Mouse (Mus musculus) hindbrain, embryonic 16.5 days (tissue): ENCODE data around the gene Gm10188. TPM values are rescaled to one million over a fixed set of nuclear protein-coding genes. Genes with fewer than 3 reads are reported as not detected.

Source experiments
- ATAC-seq: fragments of 200-750 bp; cut with Nextera tagmentation; 2 replicates; pipeline ENCODE4 v1.8.0; 2017; ENCODE audit warnings: moderate TSS enrichment, moderate library complexity
- H3K27ac ChIP-seq: fragments of 300-500 bp; sonication (generic); 2 replicates; pipeline ENCODE4 v1.5.1; 2014; ENCODE audit warnings: low read depth, mild to moderate bottlenecking, control low read depth, low read length, moderate library complexity
- H3K27me3 ChIP-seq: fragments of 300-500 bp; sonication (generic); replicated peaks from 2 replicates; pipeline ENCODE4 v1.6.1; 2014; ENCODE audit warnings: low read length; ENCODE audit not compliant: control insufficient read depth, insufficient read depth
- H3K36me3 ChIP-seq: fragments of 300-500 bp; sonication (generic); 2 replicates; pipeline ENCODE4 v1.6.1; 2014; ENCODE audit warnings: mild to moderate bottlenecking, low read length, moderate library complexity, mixed read lengths; ENCODE audit not compliant: control insufficient read depth, insufficient read depth
- H3K4me1 ChIP-seq: fragments of 300-500 bp; sonication (generic); 2 replicates; pipeline ENCODE4 v1.6.1; 2014; ENCODE audit warnings: low read depth, low read length; ENCODE audit not compliant: control insufficient read depth, insufficient read depth
- H3K4me2 ChIP-seq: fragments of 300-500 bp; sonication (generic); 2 replicates; pipeline ENCODE4 v1.6.1; 2014; ENCODE audit warnings: mild to moderate bottlenecking, low read length, control low read depth, moderate library complexity
- H3K4me3 ChIP-seq: fragments of 300-500 bp; sonication (generic); 2 replicates; pipeline ENCODE4 v1.5.1; 2014; ENCODE audit warnings: mild to moderate bottlenecking, low read length, control low read depth, moderate library complexity
- H3K9ac ChIP-seq: fragments of 300-500 bp; sonication (generic); 2 replicates; pipeline ENCODE4 v1.6.1; 2014; ENCODE audit warnings: low read depth, mild to moderate bottlenecking, control low read depth, low read length, moderate library complexity
- H3K9me3 ChIP-seq: fragments of 300-500 bp; sonication (generic); 2 replicates; pipeline ENCODE4 v1.6.1; 2014; ENCODE audit warnings: mild to moderate bottlenecking, low read length, moderate library complexity; ENCODE audit not compliant: control insufficient read depth
- WGBS: fragments of 180-500 bp; shearing (Covaris S2); extraction: QIAGEN DNeasy Blood & Tissue Kit; methylation state at CpG from one replicate; pipeline ENCODE4 v1.1.7; 2014; 5-methylcytosine and 5-hydroxymethylcytosine counted together
- polyA plus RNA-seq: library from polyadenylated mRNA; unstranded; fragments of >200 nt; fragmentation: Nextera tagmentation; extraction: Ambion mirVana; gene quantifications from 2 replicates; pipeline ENCODE4 v1.2.1, GENCODE M21; 2015

Gene Gm10188
- polyA plus RNA-seq, 1 experiment from 2014 or later: not detected

DNA sequence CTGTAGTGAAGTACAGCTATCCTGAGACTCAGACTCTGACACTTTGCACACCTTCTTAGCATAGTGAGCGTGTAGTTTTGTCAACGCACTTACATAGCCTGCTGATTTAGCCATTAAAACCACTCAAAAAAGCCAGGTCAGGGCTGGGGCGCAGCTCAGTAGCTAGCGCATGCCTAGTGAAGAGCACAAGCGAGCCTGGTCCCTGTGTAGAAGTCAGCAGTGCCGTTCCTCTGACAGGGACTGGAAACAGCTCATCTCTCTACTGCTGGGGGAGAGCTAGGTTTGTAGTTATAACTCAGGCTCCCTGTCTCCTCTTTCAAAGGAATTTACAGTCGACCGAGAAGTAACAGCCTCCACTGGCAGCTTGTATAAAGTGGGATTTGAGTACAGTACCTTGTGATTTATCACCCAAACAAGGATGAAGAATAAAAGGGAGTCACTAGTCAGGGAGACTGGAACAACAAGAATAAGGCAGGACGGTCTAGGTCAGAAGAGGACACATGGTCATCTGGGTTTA is 5.2 kb upstream of the Gm10188 start:
- H3K27me3 ChIP-seq: no peaks in the 10 kb centered on the region
- H3K4me1 ChIP-seq: no peaks in the 10 kb centered on the region
- H3K4me2 ChIP-seq: no peak overlapping the region
- H3K9me3 ChIP-seq: no peaks in the 10 kb centered on the region
- no peak for ATAC-seq
- no peaks in the 10 kb centered on the region for H3K36me3 ChIP-seq
- H3K9ac ChIP-seq: no peak overlapping the region
- no peak overlapping the region for H3K27ac ChIP-seq
- H3K4me3 ChIP-seq: no peak overlapping the region
- WGBS: 68% methylated on average over 9 of the region's 9 CpGs

DNA sequence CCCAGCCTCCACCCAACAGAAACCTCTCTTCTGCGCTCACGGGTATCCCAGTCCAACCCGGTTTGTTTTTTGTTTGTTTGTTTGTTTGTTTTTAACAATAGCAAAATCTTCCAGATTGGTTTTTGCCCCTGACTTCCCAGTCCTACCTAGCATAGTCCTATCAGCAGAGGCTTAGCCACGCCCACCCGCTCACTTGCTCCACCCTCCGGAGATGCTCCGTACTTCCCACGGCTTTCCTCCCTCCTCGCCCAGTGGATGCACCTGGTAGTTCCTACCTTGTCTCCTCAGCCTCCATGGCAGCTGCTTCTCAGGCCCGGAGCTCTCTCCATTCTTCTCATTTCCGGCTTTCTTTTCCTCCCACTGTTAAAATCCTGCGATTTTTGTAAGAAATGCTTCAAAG is 4.0 kb upstream of the Gm10188 start:
- H3K9ac ChIP-seq: no peak overlapping the region
- no peaks in the 10 kb centered on the region for H3K36me3 ChIP-seq
- H3K4me3 ChIP-seq: no peak overlapping the region
- H3K4me2 ChIP-seq: no peak overlapping the region
- WGBS: 27% methylated on average over 12 of the region's 12 CpGs
- H3K27me3 ChIP-seq: no peaks in the 10 kb centered on the region
- no peaks in the 10 kb centered on the region for H3K4me1 ChIP-seq
- no peak for ATAC-seq
- H3K9me3 ChIP-seq: no peaks in the 10 kb centered on the region
- H3K27ac ChIP-seq: no peak overlapping the region

DNA sequence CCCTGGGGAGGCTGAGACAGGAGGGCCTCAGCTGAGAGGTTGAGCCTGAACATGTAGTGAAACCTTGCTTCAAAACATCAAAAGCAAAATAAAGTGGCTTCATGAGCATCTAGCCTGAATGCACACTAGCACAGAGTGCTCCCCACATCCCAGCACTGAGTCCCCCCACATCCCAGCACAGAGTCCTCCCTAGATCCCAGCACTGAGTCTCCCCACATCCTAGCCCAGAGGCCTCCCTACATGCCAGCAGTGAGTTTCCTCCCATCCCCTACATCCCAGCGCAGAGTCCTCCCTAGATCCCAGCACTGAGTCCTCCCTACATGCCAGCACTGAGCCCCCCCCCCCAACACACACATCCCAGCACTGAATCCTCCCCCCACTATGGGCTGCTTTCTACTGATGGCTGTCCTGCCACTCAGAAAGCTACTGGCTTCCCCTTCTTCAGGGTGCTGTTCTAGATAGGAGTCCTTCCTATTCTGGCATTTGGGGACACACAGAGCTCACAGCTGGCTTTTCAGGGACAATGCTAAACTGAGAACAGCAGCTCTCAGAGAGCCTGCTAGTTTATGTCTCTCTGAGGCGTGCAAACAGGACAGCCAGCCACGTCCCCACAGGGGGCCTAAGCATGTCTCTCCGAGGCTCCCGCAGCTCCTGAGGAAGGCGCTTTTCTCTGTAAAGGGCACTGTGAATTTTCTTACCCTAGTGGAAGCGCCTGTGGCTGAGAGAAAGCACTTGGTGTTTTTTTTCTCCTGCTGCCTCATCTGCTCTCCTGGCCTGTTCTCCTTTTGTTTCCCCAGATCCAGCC is 2.1 kb upstream of the Gm10188 start:
- Histone ChIP-seq H3K9me3 (no peaks in the 10 kb centered on the region), H3K4me2 (no peak overlapping the region), H3K36me3 (no peaks in the 10 kb centered on the region), H3K27me3 (no peaks in the 10 kb centered on the region), H3K9ac (peak overlapping the region; percentile 14; the same call in 1 of the 2 replicates), H3K4me1 (no peaks in the 10 kb centered on the region), H3K27ac (no peak overlapping the region), H3K4me3 (no peak overlapping the region)
- ATAC-seq: no peak
- WGBS: 26% methylated on average over 7 of the region's 7 CpGs

DNA sequence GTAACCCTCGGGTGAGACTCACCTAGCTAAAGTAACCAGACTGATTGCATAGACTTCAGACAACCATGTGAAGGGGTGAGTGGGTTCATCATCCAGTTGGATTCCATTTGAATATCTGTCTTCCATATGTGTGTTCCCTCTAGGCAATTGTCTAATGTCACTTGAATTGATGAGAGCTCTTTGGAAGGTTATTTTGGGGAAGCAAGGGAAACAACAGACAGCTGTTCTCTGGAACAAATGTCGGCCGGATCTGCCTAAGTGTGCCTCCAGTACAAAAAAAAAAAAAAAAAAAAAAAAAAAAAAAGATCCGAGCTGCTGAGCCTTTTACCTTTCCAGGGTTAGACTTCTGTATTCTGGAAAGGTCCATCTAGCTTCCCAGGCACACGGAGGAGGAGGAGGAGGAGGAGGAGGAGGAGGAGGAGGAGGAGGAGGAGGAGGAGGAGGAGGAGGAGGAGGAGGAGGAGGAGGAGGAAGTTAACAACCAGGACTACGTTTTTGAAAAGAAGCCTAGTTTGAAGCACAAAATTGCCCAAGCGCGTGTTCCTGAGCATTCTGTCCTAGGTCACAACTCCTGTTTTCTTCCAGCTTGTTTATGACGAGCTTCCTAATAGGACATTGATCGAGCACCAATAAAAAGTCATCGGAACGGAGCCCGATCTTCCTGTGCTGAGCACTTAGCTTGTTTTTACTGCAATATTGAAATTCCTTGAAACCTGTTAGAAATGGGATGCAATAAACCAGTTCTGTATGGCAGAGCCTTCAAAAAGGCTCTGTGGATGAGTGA is 3.1 kb downstream of the Gm10188 start:
- H3K36me3 ChIP-seq: no peaks in the 10 kb centered on the region
- peaks cover 10% of the 10 kb centered on the region for H3K4me1 ChIP-seq
- no peak overlapping the region for H3K4me3 ChIP-seq
- WGBS: 72% methylated on average over 13 of the region's 13 CpGs
- H3K27me3 ChIP-seq: no peaks in the 10 kb centered on the region
- no peak for ATAC-seq
- H3K27ac ChIP-seq: no peak overlapping the region
- H3K4me2 ChIP-seq: no peak overlapping the region
- H3K9me3 ChIP-seq: no peaks in the 10 kb centered on the region
- H3K9ac ChIP-seq: no peak overlapping the region

DNA sequence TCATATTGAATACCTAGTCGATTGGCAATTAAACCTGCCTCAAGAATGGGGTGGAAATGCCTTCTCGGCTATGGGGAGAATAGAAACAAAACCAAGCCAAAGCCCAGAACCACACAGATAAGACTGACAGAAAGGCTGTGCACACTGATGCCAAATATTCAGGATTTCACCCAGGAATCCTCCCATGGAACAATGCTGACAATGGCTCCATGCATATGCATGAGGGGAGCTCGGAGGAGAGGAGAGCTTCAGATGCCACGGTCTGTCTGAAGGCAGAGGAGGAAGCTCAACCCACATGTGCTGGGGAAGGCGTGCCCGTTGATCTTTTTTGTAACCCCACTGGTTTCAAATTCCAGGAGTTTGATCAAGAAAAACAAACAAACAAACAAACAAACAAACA is 7.4 kb downstream of the Gm10188 start:
- peak overlapping the region; percentile 33; the same call in 1 of the 2 replicates for H3K4me2 ChIP-seq
- peaks cover 10% of the 10 kb centered on the region for H3K4me1 ChIP-seq
- peak; percentile 81 for ATAC-seq
- no peaks in the 10 kb centered on the region for H3K9me3 ChIP-seq
- H3K4me3 ChIP-seq: no peak overlapping the region
- WGBS: 16% methylated on average over 6 of the region's 6 CpGs
- H3K9ac ChIP-seq: no peak overlapping the region
- H3K27me3 ChIP-seq: no peaks in the 10 kb centered on the region
- H3K27ac ChIP-seq: peak overlapping the region; percentile 40
- no peaks in the 10 kb centered on the region for H3K36me3 ChIP-seq

DNA sequence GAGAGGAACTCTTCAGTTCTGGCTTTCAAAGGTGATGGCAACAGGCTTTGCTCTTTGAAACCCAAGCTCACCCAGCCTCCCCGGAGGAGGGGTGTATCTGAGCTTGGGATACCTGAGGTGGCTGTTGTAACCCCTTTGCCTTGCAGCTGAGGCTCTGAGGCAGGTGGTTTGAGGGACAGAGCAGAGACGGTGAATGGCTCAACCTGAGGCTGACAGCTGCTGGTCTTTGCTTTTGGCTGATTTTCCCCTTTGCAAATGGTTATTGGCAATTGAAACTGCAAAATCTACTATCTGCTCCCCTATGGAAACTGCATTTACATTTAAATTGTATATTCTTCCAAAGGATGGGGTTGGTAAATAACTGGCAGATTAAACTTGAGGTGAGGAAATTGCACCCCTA is 7.9 kb downstream of the Gm10188 start:
- peaks cover 10% of the 10 kb centered on the region for H3K4me1 ChIP-seq
- no peak overlapping the region for H3K27ac ChIP-seq
- no peak overlapping the region for H3K4me3 ChIP-seq
- no peak for ATAC-seq
- no peak overlapping the region for H3K4me2 ChIP-seq
- no peaks in the 10 kb centered on the region for H3K36me3 ChIP-seq
- 22% methylated on average over 2 of the region's 2 CpGs for WGBS
- H3K27me3 ChIP-seq: no peaks in the 10 kb centered on the region
- H3K9me3 ChIP-seq: no peaks in the 10 kb centered on the region
- no peak overlapping the region for H3K9ac ChIP-seq

DNA sequence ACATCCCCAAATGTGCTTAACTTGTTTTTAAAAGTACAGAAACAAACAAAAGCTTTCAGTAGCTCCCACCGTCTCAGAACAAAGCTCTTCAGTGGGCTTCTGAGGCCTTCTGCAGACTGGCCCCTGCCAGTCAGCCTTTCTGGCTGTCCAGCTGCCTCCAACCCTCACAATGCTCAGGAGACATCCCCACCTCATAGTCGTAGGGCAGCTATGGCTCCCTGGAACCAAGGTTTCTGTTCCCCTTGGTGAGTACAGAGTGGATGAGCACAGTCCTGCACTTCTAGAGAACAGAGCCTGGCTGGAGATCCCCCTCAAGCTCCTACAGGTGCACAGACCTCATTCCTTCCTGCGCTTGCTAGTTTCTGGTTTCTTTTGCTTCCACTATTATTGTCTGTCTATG is 13.3 kb downstream of the Gm10188 start:
- Histone ChIP-seq H3K27ac (no peak overlapping the region), H3K9ac (no peak overlapping the region), H3K27me3 (no peaks in the 10 kb centered on the region), H3K9me3 (no peaks in the 10 kb centered on the region), H3K4me3 (no peak overlapping the region), H3K4me2 (no peak overlapping the region), H3K36me3 (no peaks in the 10 kb centered on the region), H3K4me1 (peaks cover 18% of the 10 kb centered on the region)
- no peak for ATAC-seq
- 62% methylated on average over 3 of the region's 3 CpGs for WGBS

DNA sequence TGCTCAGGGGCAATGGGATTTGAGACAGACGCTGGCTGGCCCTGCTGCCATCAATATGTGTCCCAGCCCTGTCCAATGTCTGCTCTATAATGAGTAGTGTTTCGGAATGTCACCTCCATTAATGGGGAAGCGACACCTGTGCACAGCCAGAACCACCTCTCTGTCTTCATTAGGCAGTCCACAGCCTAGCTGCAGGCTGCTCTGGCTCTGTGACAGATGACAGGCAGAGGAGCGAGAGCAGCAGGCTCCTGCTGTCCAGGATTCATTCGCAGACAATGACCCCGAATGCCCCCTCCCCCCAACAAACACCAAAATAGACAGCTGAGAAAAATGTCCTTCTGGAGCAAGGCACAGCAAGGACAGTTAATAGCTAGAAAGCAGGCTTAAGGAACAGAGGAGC is 16.5 kb downstream of the Gm10188 start:
- Histone ChIP-seq H3K27me3 (no peaks in the 10 kb centered on the region), H3K36me3 (no peaks in the 10 kb centered on the region), H3K4me3 (no peak overlapping the region), H3K9ac (no peak overlapping the region), H3K9me3 (no peaks in the 10 kb centered on the region), H3K27ac (0 out of 2 replicates have a peak overlapping the region, but pooled peaks have one; percentile 4), H3K4me1 (peaks cover 38% of the 10 kb centered on the region), H3K4me2 (no peak overlapping the region)
- 12% methylated on average over 6 of the region's 6 CpGs for WGBS
- peak; percentile 78 for ATAC-seq

DNA sequence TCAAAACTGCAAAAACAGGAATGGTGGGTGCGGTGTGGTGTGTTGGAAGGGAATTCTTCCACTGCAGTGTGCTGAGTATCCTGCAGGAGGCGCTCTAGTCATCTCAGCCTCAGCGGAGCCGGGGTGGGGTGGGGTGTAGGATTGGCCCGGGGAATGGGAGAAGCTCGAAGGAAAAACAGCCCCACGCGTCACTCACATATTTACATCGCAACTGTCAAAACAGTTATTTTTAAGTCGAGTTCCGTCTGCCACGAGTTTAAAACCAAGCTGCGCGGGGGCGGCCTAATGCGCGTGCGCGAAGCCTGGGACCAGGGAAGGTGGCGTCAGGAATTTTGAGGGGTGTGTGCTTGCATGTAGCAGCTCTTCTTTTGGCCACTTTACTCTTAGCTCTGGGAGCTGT is 17.3 kb downstream of the Gm10188 start:
- H3K4me2 ChIP-seq: peak overlapping the region; percentile 46
- no peak overlapping the region for H3K27ac ChIP-seq
- ATAC-seq: 0 out of 2 replicates have a peak, but pooled peaks have one; percentile 2
- H3K27me3 ChIP-seq: no peaks in the 10 kb centered on the region
- WGBS: 7% methylated on average over 20 of the region's 20 CpGs
- H3K9me3 ChIP-seq: no peaks in the 10 kb centered on the region
- peaks cover 41% of the 10 kb centered on the region for H3K4me1 ChIP-seq
- H3K9ac ChIP-seq: 0 out of 2 replicates have a peak overlapping the region, but pooled peaks have one; percentile 7
- no peaks in the 10 kb centered on the region for H3K36me3 ChIP-seq
- peak overlapping the region; percentile 28 for H3K4me3 ChIP-seq
